Mouse (Mus musculus) lung, postnatal 4 days (tissue): ENCODE results near the gene Emc7.

Source experiments
- DNase-seq, 2 experiments: peaks; one replicate each; pipeline ENCODE4 v3.0.0; 2021

Emc7 gene

GRCm38 (mm10) chr2:112480669-112481068 is 25.9 kb downstream of the Emc7 start, which contains the start of gene Chrm5:
Gene Chrm5 (minus strand): TSS chr2:112480769.
- DNase-seq, result no peak

DNA sequence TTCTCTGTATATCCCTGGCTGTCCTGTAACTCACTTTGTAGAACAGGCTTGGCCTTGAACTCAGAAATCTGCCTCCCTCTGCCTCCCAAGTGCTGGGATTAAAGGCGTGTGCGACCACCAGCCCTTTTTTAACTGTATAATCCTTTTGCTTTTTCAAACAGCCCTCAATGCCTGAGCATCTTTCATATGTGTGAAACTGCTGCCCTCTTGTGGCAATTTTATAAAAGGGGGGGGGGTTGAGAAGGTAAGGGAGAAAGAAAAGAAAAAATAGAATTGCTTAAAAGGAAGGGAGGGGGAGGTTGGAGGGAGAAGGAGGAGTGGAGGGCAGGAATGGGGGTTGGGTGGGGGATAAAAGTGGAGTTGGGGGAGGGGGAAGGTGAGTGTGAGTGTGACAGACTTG is 26.8 kb downstream of the Emc7 start:
- DNase-seq, result peak in 1 of 2 experiments; percentile 38

DNA sequence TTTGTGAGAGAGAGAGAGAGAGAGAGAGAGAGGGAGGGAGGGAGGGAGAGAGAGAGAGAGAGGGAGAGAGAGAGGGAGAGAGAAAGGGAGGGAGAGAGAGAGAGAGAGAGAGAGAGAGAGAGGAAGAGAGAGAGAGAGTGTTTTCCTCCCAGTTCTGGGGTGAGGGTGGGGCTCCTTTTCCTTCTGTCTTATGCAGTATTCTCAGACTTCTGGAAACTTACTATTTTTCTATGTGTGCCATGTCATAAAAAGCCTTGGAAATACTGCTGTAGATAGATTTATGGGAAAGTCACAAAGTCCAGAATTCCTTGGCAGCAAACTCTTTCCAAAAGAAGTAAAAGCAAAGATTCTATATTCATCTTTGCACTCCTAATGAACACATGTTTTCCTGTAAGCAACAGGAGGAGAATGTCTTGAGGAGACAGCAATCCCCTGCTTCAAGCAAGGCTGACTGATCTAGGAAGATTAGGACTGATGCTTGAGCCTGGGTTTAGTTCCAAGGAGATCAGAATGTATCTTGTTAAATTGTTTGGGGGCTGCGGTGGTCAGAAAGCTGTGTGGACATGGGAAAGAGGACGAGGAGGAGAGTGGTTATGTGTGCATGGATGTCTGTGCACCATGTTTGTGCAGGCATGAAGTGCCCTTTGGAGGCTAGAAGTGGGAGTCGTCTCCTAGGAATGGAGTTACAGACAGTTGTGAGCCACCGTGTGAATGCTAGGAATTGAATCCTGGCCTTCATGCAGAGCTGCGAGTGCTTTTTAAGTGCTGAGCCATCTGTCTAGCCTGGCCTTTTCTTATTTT is 27.9 kb downstream of the Emc7 start:
- DNase-seq, result no peak

DNA sequence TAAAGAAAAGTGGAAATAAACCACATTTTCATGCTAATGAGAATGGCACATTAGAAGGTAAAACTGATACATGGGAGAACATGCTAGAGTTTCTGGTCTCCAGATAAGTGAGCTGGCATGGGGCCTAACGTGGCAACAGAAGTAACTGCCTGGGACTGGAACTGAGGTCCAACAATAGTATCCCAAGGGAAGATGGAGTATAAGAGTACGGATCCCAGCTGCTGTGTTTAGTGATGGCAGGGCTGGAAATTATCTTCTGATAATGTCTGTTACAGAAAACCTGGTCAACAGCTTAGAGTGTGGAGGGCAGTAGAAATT is 28.5 kb downstream of the Emc7 start:
- peak in 1 of 2 experiments; percentile 48 for DNase-seq

- DNase-seq, result peak in 1 of 2 experiments; percentile 65
Observed at GRCm38 (mm10) chr2:112484886-112485285, 30.1 kb downstream of the Emc7 start.

DNA sequence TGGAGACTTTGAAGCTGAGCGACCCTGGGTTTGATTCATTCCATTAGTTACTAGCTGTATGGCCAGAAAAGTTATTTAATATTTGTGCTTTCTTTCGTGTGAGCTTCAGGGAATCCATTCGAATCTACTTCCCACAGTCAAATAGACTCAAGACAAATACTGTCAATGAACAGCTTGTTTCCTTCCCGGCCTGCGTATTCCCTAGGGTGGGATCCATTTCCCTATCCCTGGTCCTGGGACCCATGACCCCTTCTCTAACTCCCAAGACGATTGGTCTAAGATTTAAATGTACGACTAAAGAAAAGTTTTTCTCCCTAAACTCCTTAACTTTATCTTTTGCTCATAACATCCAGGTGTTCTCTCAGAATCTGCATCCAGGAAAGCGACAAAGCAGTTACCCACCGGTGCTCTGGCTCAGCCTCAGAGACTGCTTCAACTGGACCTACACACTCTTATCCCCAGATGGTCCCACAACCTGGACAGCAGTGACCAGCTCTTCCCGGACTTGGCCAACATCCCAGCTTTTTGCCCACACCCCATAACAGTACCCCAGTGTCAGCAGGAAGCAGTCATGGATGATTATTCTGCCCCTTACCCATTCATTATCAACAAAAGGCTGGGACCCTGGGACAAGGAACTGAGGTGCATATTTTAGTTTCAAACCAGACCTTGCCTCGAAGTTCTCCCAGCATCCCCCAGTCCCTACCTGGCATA is 35.8 kb downstream of the Emc7 start:
- DNase-seq, result no peak

- DNase-seq, result no peak
Observed at GRCm38 (mm10) chr2:112491629-112492028, 36.8 kb downstream of the Emc7 start.

DNA sequence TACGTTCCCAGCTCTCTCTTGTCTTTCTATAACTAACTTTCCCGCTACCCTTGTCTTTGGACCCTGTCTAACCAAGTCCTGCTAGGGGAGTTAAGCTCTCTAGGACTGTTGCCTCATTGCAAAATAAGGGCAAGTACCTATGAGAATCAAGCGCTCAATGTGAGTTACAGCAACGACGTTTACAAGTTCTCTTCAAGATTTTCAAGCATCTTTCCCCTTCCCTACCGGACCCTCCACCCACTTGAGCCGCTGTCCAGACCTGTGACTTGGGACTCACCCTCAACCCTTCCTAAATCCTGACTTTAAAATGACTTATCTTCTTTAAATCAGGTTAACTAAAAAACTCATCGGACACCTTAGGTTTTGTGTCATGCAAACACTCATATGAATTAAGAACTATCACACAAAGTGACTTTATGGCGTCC is 37.6 kb downstream of the Emc7 start:
- peak in 1 of 2 experiments; percentile 35 for DNase-seq

GRCm38 (mm10) chr2:112492856-112493538 is 38.2 kb downstream of the Emc7 start, which contains the start of gene Aven:
Gene Aven (plus strand): TSS chr2:112492964.
- peak; percentile 88 to 94 for DNase-seq

DNA sequence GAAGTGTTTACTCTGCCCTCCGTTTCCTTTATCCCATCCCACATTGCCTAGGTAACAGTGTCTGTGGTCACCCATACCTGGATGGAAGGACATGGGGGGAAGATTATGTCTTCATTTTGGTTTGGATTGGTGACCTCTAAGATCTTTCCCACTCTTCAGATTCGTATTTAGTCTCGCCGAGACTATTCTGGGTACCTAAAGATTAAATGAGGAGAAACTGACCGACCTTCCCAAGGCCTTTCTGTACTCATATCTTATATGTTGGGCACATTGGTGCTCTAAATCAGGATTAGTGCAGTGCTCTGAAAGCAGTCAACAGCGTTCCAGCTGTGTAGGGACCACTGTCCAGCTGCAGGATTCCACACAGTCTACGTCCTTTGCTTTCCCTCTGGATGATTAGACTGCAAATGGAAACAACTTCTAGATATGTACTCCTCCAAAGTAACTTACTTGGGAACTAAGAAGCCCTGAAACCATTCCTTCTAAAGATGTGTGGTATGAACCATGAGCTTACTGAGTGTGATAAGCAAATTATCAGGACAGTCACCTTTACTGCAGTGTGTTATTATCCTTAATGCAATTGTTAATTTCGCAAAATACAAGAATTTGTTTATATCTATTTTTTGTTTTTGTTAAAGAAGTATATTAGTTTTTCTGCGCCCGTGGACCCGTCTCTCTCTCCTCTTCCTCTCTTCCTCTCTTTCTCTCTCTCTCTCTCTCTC is 38.9 kb downstream of the Emc7 start:
- no peak for DNase-seq

DNA sequence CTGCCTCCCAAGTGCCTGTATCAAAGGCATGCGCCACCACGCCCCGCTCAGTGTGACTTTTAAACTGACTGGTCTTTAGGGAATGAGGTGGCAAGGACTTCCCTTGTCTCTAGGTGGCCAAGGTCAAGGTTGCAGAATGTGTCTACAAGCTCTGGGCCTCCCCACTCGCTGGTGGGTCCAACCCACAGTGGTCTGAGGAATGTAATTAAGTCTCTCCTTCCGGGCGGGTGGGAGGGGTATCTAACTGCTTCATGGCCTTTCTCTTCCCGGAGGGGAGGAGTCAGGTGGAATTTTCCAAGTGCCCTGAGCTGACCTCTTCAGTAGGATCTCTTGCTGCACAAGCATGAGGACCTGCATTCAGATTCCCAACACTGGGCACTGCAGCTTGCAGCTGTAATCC is 43.1 kb downstream of the Emc7 start:
- DNase-seq, result no peak

GRCm38 (mm10) chr2:112501209-112501608 is 46.4 kb downstream of the Emc7 start:
- peak; percentile 76 to 80 for DNase-seq

DNA sequence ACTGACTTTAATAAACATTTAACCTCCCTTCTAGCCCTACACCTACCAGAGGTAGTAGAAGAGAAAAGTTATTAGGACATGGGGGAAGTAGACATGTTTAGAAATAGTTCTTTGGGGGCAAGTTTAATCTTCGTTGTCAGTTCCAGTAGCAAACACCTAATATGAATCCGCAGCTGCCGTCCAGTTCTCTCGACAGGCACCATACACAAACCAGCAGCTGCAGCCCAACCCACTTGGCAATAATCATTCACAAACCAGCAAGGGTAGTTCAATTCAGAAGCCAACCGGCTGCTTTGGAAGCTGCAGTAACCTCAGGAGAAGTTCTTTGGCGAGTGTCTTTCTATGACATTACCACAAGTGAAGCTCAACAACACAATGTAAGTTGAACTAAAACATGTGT is 49.2 kb downstream of the Emc7 start:
- DNase-seq, result no peak

DNA sequence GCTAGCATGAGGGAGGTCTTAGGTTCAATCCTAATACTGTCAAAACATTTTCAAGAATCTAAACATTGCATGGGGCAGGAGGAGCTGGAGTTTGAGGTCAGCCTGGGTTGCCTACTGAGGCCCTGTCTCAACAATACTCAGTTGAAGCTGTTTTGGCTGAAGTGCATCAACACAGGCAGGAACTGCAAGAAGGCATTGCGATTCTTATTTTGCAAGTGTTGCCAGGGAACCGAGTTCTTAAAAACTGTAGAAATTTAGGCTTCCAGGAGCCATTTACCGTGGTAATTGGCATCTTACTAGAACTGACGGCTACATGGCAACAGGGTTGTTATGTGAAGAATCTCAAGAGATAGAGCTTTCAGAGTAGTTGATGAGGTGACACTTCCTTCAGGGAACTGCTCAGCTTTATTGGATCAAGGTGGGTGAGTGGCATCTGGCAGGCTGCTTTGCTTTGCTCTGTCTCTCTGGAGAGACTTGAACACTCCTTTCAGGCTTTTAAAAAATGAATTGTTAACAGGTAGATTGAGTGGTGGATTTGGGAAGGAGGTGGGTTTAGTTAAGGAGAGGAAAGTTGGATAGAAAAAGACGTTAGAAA is 52.1 kb downstream of the Emc7 start:
- DNase-seq, result no peak

DNA sequence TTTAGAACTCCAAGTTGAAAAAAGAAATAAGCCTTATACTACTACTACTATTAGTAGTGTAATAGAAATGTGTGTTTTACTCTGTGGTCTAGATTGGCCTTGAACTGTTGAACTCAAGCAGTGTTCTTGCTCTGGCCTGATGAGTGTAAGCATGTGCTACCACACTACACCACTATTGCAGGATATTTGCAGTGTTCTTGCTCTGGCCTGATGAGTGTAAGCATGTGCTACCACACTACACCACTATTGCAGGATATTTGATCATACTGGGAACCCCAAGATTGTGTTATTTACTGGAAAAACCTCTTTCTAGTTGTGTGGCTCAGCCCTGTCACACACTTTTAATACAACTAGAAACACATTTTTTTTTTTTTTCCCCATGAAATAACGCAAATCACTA is 52.6 kb downstream of the Emc7 start:
- DNase-seq, result no peak

DNA sequence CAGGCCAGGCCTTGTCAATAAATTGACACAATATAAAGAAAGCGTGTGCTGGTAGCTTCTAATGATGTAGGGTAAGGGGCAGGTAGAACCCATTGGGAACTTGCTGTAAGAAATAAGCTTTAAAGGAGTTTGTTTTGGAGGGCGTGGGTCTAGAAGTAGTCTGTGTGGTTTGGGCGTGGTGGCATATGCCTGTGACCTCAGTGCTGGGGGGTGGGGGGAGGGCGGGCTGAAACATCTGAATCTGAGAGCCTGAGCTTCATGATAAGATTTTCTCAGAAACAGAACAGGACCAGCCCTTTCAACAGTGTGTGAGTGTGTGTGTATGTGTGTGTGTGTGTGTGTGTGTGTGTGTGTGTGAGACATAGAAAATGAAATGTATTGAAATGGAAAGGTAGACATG is 55.3 kb downstream of the Emc7 start:
- DNase-seq, result no peak

GRCm38 (mm10) chr2:112513036-112513435 is 58.2 kb downstream of the Emc7 start:
- DNase-seq, result no peak

DNA sequence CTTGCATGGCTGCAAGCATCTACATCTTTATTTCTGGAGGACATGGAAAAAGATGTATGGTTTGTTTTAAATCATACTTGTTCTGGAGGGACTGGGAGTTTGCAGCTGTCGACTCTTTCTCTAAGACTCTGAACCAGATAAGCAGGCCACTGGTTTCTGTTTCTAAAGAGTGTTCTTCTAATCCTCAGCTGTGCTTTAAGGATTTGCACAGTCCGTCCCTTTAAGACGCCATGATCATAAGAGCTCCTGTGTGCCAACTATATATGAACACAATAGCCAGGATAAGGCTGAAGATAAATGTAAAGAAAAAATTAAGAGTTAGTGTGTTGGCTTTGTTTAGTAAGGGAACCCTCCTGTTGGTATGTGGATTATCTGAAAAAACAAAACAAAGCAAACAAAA is 61.9 kb downstream of the Emc7 start:
- DNase-seq, result no peak

GRCm38 (mm10) chr2:112517218-112517617 is 62.4 kb downstream of the Emc7 start:
- no peak for DNase-seq

- no peak for DNase-seq
Observed at GRCm38 (mm10) chr2:112518541-112518940, 63.7 kb downstream of the Emc7 start.

GRCm38 (mm10) chr2:112520526-112521482 is 66.0 kb downstream of the Emc7 start:
- no peak for DNase-seq
